In genomic region chr10:95950194-95950593, GRCm38 (mm10) we compare ENCODE assay signal across 27 mouse cellular contexts.
"Had no signal": no experiment of that assay in that cellular context is flagged by ENCODE, and none has a peak within 500 bp of the region (broad histone marks: within the 10 kb centered on the region; RNA-seq: fewer than 3 reads in every experiment).

No protein-coding gene starts in this region.

- H3K9ac ChIP-seq: heart, embryonic 13.5 days; heart, embryonic 15.5 days; hindbrain, embryonic 12.5 days; hindbrain, embryonic 14.5 days; kidney, embryonic 15.5 days; limb, embryonic 13.5 days; limb, embryonic 15.5 days; liver, embryonic 14.5 days had no signal

- H3K27ac ChIP-seq: gastrocnemius, adult 2 months; heart, adult 2 months; heart, embryonic 13.5 days; heart, embryonic 15.5 days; hindbrain, embryonic 10.5 days; hindbrain, embryonic 12.5 days; hindbrain, embryonic 14.5 days; kidney, embryonic 15.5 days; kidney, postnatal 0 days; layer of hippocampus, adult 2 months; limb, embryonic 13.5 days; limb, embryonic 15.5 days; liver, embryonic 14.5 days had no signal

- H3K9me3 ChIP-seq: heart, embryonic 13.5 days; heart, embryonic 15.5 days; hindbrain, embryonic 10.5 days; hindbrain, embryonic 12.5 days; kidney, embryonic 15.5 days; limb, embryonic 13.5 days; limb, embryonic 15.5 days had no signal

- H3K27me3 ChIP-seq: heart, embryonic 13.5 days; heart, embryonic 15.5 days; hindbrain, embryonic 12.5 days; kidney, embryonic 15.5 days; limb, embryonic 13.5 days; limb, embryonic 15.5 days had no signal

- H3K36me3 ChIP-seq: heart, embryonic 13.5 days; heart, embryonic 15.5 days; hindbrain, embryonic 10.5 days; hindbrain, embryonic 12.5 days; kidney, embryonic 15.5 days; limb, embryonic 13.5 days; limb, embryonic 15.5 days had no signal

- H3K4me3 ChIP-seq: gastrocnemius, adult 2 months; heart, adult 2 months; heart, embryonic 13.5 days; heart, embryonic 15.5 days; hindbrain, embryonic 10.5 days; hindbrain, embryonic 12.5 days; kidney, embryonic 15.5 days; layer of hippocampus, adult 2 months; limb, embryonic 13.5 days; limb, embryonic 15.5 days had no signal

- H3K4me2 ChIP-seq: heart, embryonic 11.5 days; heart, embryonic 13.5 days; heart, embryonic 15.5 days; hindbrain, embryonic 12.5 days; hindbrain, embryonic 14.5 days; kidney, embryonic 15.5 days; limb, embryonic 13.5 days; limb, embryonic 15.5 days; liver, embryonic 11.5 days had no signal

- H3K4me1 ChIP-seq: heart, embryonic 15.5 days; hindbrain, embryonic 10.5 days; hindbrain, embryonic 12.5 days; kidney, embryonic 15.5 days; limb, embryonic 13.5 days; limb, embryonic 15.5 days had no signal

- ATAC-seq: hindbrain, embryonic 16.5 days; inflammation-experienced regulatory T-cells, adult 6 months had no signal

- DNase-seq: gastrocnemius, adult 2 months; gastrocnemius, postnatal 10 days; gastrocnemius, postnatal 25 days; heart, adult 2 months; heart, postnatal 4 days; kidney, adult 11 months; kidney, adult 2 months; kidney, adult 9 months; kidney, postnatal 25 days; kidney, postnatal 4 days; layer of hippocampus, postnatal 36 days; left cerebral cortex, postnatal 4 days had no signal
